Mouse (Mus musculus) ES-CJ7 (cell line): ENCODE measurements around the gene Sec1.
A peak's percentile ranks its signal among the peaks of the same experiment; 100 is the strongest.

Experiments
- DNase-seq: peaks from one replicate; pipeline ENCODE4 v3.0.0; 2011; ENCODE audit warnings: low read depth, low spot score

Sec1 gene

GRCm38 (mm10) chr7:45641391-45642040, 52.7 kb downstream of the Sec1 start:
- no peak for DNase-seq

DNA sequence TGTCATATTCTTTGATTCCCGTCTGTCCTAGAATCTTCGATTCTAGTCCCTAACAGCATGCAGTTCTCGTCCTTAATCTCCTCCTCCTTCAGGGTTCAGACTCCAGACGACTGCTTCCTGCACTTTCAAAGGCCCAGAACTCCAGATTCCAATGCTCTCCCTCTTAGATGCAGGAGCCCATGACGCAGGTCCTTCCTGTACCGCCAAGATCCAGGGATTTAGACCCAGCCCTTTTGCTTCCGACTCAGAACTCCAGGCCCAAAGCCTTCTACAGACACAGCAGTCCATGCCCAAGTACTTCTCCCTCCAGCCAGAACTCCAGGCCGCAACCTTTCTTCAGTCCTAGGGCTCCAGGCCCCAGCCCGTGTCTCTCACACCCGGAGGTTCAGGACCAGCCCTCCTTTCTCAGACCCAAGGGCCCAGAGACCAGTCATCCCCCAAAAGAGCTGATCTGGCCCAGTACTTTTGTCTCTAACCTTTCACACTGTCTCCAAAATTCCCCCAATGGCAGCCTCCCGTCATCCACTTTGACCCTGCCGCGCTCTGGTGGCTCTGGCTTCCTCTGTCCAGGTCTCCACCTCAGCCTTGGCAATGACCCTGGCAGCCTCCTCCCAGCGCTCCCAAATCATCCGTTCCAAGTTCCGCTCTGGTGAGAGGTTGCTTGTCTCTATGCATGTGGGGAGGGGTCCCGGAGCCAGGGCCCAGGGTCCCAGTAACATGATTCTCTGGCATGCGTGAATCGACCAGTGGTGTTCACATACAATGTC, 53.8 kb downstream of the Sec1 start:
- DNase-seq: no peak

- peak; percentile 62 for DNase-seq
Observed at GRCm38 (mm10) chr7:45639561-45640027, 54.6 kb downstream of the Sec1 start, which contains the start of gene Mamstr. Mamstr (plus strand) TSS chr7:45639977.

- peak; percentile 98 for DNase-seq
Observed at GRCm38 (mm10) chr7:45638623-45639401, 55.4 kb downstream of the Sec1 start.

DNA sequence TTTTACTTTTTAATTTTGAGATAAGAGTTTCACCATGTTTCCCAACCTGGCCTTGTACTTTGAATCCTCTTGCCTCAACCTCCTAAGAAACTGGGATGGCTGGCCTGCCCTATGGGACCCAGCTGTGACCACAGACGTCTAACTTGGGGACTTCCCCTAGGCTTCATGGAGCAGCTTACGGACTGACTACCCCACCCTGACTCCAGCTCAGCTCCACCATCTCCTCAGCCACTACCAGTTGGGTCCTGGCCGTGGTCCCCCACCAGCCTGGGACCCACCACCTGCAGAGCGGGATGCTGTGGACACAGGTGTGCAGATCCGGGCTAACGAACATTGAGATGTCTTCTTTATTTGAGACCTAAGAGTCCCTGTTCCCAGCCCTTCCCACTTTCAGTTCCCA, 56.5 kb downstream of the Sec1 start:
- DNase-seq: no peak

GRCm38 (mm10) chr7:45635711-45636688, 58.2 kb downstream of the Sec1 start:
- no peak for DNase-seq

GRCm38 (mm10) chr7:45634946-45635681, 59.1 kb downstream of the Sec1 start:
- no peak for DNase-seq

- DNase-seq: no peak
Observed at GRCm38 (mm10) chr7:45632499-45632898, 61.7 kb downstream of the Sec1 start.

- DNase-seq: peak; percentile 75
Observed at GRCm38 (mm10) chr7:45630064-45630907, 63.9 kb downstream of the Sec1 start.

GRCm38 (mm10) chr7:45628364-45629294, 65.6 kb downstream of the Sec1 start:
- peak; percentile 88 for DNase-seq
